Mouse (Mus musculus) liver, embryonic 13.5 days (tissue): ENCODE data around the gene Nrsn2. TPM values are rescaled to one million over a fixed set of nuclear protein-coding genes. Genes with fewer than 3 reads are reported as not detected.

Experiments used
- ATAC-seq: fragments of 200-750 bp; cut with Nextera tagmentation; 2 replicates; pipeline ENCODE4 v1.8.0; 2017; ENCODE audit warnings: low read depth, mild to moderate bottlenecking, moderate number of reproducible peaks, moderate library complexity
- DNase-seq: peaks from one replicate; pipeline ENCODE4 v3.0.0; 2022
- H3K27ac ChIP-seq: fragments of 300-500 bp; sonication (generic); 2 replicates; pipeline ENCODE4 v1.5.1; 2015; ENCODE audit warnings: moderate library complexity, mild to moderate bottlenecking, inconsistent platforms
- H3K27me3 ChIP-seq: fragments of 300-500 bp; sonication (generic); 2 replicates; pipeline ENCODE4 v1.6.1; 2015; ENCODE audit warnings: mild to moderate bottlenecking, inconsistent platforms
- H3K36me3 ChIP-seq: fragments of 300-500 bp; sonication (generic); 2 replicates; pipeline ENCODE4 v1.6.1; 2015; ENCODE audit warnings: mild to moderate bottlenecking, inconsistent platforms
- H3K4me1 ChIP-seq: fragments of 300-500 bp; sonication (generic); replicated peaks from 2 replicates; pipeline ENCODE4 v1.6.1; 2015; ENCODE audit warnings: inconsistent platforms
- H3K4me2 ChIP-seq: fragments of 300-500 bp; sonication (generic); 2 replicates; pipeline ENCODE4 v1.6.1; 2015; ENCODE audit warnings: inconsistent platforms, mild to moderate bottlenecking, moderate library complexity
- H3K4me3 ChIP-seq: fragments of 300-500 bp; sonication (generic); replicated peaks from 2 replicates; pipeline ENCODE4 v1.5.1; 2015; ENCODE audit warnings: mild to moderate bottlenecking, inconsistent platforms
- H3K9ac ChIP-seq: fragments of 300-500 bp; sonication (generic); 2 replicates; pipeline ENCODE4 v1.6.1; 2015; ENCODE audit warnings: mild to moderate bottlenecking, inconsistent platforms
- H3K9me3 ChIP-seq: fragments of 300-500 bp; sonication (generic); replicated peaks from 2 replicates; pipeline ENCODE4 v1.6.1; 2016; ENCODE audit warnings: inconsistent platforms
- WGBS: fragments of 180-500 bp; shearing (Covaris S2); methylation state at CpG from one replicate; pipeline ENCODE4 v1.1.7; 2015; ENCODE audit not compliant: insufficient replicate concordance; 5-methylcytosine and 5-hydroxymethylcytosine counted together
- polyA plus RNA-seq: library from polyadenylated mRNA; unstranded; fragments of >200 nt; fragmentation: Nextera tagmentation; extraction: Ambion mirVana; gene quantifications from 2 replicates; pipeline ENCODE4 v1.2.1, GENCODE M21; 2015

Nrsn2 gene
- polyA plus RNA-seq, 1 experiment from 2014 or later: 0.07 TPM

- peak; percentile 96 for DNase-seq
- Histone ChIP-seq H3K9ac (peak overlapping the region; percentile 60), H3K36me3 (no peaks in the 10 kb centered on the region), H3K4me2 (peak overlapping the region; percentile 77), H3K4me1 (peaks cover 58% of the 10 kb centered on the region), H3K27me3 (no peaks in the 10 kb centered on the region), H3K4me3 (peak overlapping the region; percentile 52), H3K9me3 (no peaks in the 10 kb centered on the region), H3K27ac (peak overlapping the region; percentile 76)
- ATAC-seq: peak; percentile 98
- WGBS: under 1% methylated on average over 19 of the region's 19 CpGs
Measured at GRCm38 (mm10) chr2:152406126-152406525, 29.7 kb upstream of the Nrsn2 start.

GRCm38 (mm10) chr2:152399122-152399542 lies 22.7 kb upstream of the Nrsn2 start:
- Histone ChIP-seq H3K27ac (peak overlapping the region; percentile 95), H3K4me3 (peak overlapping the region; percentile 82), H3K9me3 (no peaks in the 10 kb centered on the region), H3K27me3 (no peaks in the 10 kb centered on the region), H3K9ac (peak overlapping the region; percentile 87), H3K36me3 (no peaks in the 10 kb centered on the region), H3K4me1 (peaks cover 62% of the 10 kb centered on the region), H3K4me2 (peak overlapping the region; percentile 100)
- 4% methylated on average over 13 of the region's 13 CpGs for WGBS
- ATAC-seq (no peak), DNase-seq (no peak)

GRCm38 (mm10) chr2:152398691-152399090 lies 22.3 kb upstream of the Nrsn2 start:
- under 1% methylated on average over 38 of the region's 38 CpGs for WGBS

GRCm38 (mm10) chr2:152397680-152398435 lies 21.4 kb upstream of the Nrsn2 start, which contains the start of gene Sox12:
Gene Sox12 (minus strand): TSS chr2:152398063.
- WGBS: under 1% methylated on average over 95 of the region's 104 CpGs
- H3K9me3 ChIP-seq: no peaks in the 10 kb centered on the region
- DNase-seq (peak; percentile 88), ATAC-seq (peak; percentile 51)
- peak within 1 kb of the TSS; percentile 100 for H3K4me2 ChIP-seq
- H3K4me1 ChIP-seq: peaks cover 61% of the 10 kb centered on the region
- no peaks in the 10 kb centered on the region for H3K27me3 ChIP-seq
- no peaks in the 10 kb centered on the region for H3K36me3 ChIP-seq
- peak within 1 kb of the TSS; percentile 82 for H3K4me3 ChIP-seq
- peak within 1 kb of the TSS; percentile 95 for H3K27ac ChIP-seq
- H3K9ac ChIP-seq: peak within 1 kb of the TSS; percentile 87

More at GRCm38 (mm10) chr2:152398691-152399090, 22.3 kb upstream of the Nrsn2 start:
- Histone ChIP-seq H3K4me3 (peak overlapping the region; percentile 82), H3K27me3 (no peaks in the 10 kb centered on the region), H3K4me2 (peak overlapping the region; percentile 100), H3K36me3 (no peaks in the 10 kb centered on the region), H3K4me1 (peaks cover 62% of the 10 kb centered on the region), H3K27ac (peak overlapping the region; percentile 95), H3K9ac (peak overlapping the region; percentile 87), H3K9me3 (no peaks in the 10 kb centered on the region)
- peak; percentile 82 for ATAC-seq
- DNase-seq: peak; percentile 93

GRCm38 (mm10) chr2:152397004-152397589 lies 20.7 kb upstream of the Nrsn2 start:
- under 1% methylated on average over 75 of the region's 77 CpGs for WGBS
- peak; percentile 10 for ATAC-seq
- Histone ChIP-seq H3K4me1 (peaks cover 61% of the 10 kb centered on the region), H3K4me2 (peak overlapping the region; percentile 100), H3K9ac (peak overlapping the region; percentile 87), H3K4me3 (peak overlapping the region; percentile 82), H3K9me3 (no peaks in the 10 kb centered on the region), H3K36me3 (no peaks in the 10 kb centered on the region), H3K27ac (peak overlapping the region; percentile 95), H3K27me3 (no peaks in the 10 kb centered on the region)
- peak; percentile 71 for DNase-seq

GRCm38 (mm10) chr2:152396110-152397003 lies 19.9 kb upstream of the Nrsn2 start:
- H3K9ac ChIP-seq: peak overlapping the region; percentile 87
- no peaks in the 10 kb centered on the region for H3K9me3 ChIP-seq
- DNase-seq (peak; percentile 82), ATAC-seq (peak; percentile 55)
- no peaks in the 10 kb centered on the region for H3K27me3 ChIP-seq
- H3K36me3 ChIP-seq: no peaks in the 10 kb centered on the region
- H3K4me3 ChIP-seq: peak overlapping the region; percentile 82
- WGBS: under 1% methylated on average over 43 of the region's 46 CpGs
- H3K4me2 ChIP-seq: peak overlapping the region; percentile 100
- peak overlapping the region; percentile 95 for H3K27ac ChIP-seq
- peaks cover 61% of the 10 kb centered on the region for H3K4me1 ChIP-seq

GRCm38 (mm10) chr2:152395271-152395920 lies 19.0 kb upstream of the Nrsn2 start:
- Histone ChIP-seq H3K36me3 (no peaks in the 10 kb centered on the region), H3K4me3 (peak overlapping the region; percentile 82), H3K27me3 (no peaks in the 10 kb centered on the region), H3K9ac (peak overlapping the region; percentile 87; the same call in 1 of the 2 replicates), H3K4me2 (peak overlapping the region; percentile 100), H3K9me3 (no peaks in the 10 kb centered on the region), H3K4me1 (peaks cover 61% of the 10 kb centered on the region), H3K27ac (peak overlapping the region; percentile 95)
- no peak for DNase-seq
- WGBS: 32% methylated on average over 13 of the region's 13 CpGs
- no peak for ATAC-seq

- no peaks in the 10 kb centered on the region for H3K36me3 ChIP-seq
- H3K27me3 ChIP-seq: no peaks in the 10 kb centered on the region
- no peak overlapping the region for H3K4me3 ChIP-seq
- H3K4me1 ChIP-seq: peaks cover 48% of the 10 kb centered on the region
- no peak overlapping the region for H3K4me2 ChIP-seq
- WGBS: 62% methylated on average over 9 of the region's 9 CpGs
- ATAC-seq (no peak), DNase-seq (no peak)
- 0 out of 2 replicates have a peak overlapping the region, but pooled peaks have one; percentile 9 for H3K9ac ChIP-seq
- H3K9me3 ChIP-seq: no peaks in the 10 kb centered on the region
- H3K27ac ChIP-seq: peak overlapping the region; percentile 39; the same call in 1 of the 2 replicates
Measured at GRCm38 (mm10) chr2:152393225-152394017, 17.0 kb upstream of the Nrsn2 start.

GRCm38 (mm10) chr2:152392786-152393185 lies 16.3 kb upstream of the Nrsn2 start:
- no peak for ATAC-seq
- 15% methylated on average over 3 of the region's 3 CpGs for WGBS
- no peak overlapping the region for H3K9ac ChIP-seq
- H3K4me2 ChIP-seq: no peak overlapping the region
- no peak overlapping the region for H3K27ac ChIP-seq
- DNase-seq: no peak
- H3K9me3 ChIP-seq: no peaks in the 10 kb centered on the region
- H3K27me3 ChIP-seq: no peaks in the 10 kb centered on the region
- no peak overlapping the region for H3K4me3 ChIP-seq
- peaks cover 44% of the 10 kb centered on the region for H3K4me1 ChIP-seq
- no peaks in the 10 kb centered on the region for H3K36me3 ChIP-seq

- no peak for DNase-seq
- no peaks in the 10 kb centered on the region for H3K9me3 ChIP-seq
- H3K27me3 ChIP-seq: no peaks in the 10 kb centered on the region
- 64% methylated on average over 4 of the region's 4 CpGs for WGBS
- no peak for ATAC-seq
- H3K36me3 ChIP-seq: no peaks in the 10 kb centered on the region
- H3K27ac ChIP-seq: no peak overlapping the region
- no peak overlapping the region for H3K4me3 ChIP-seq
- H3K4me2 ChIP-seq: no peak overlapping the region
- H3K4me1 ChIP-seq: peaks cover 4% of the 10 kb centered on the region; the same call in 1 of the 2 replicates
- no peak overlapping the region for H3K9ac ChIP-seq
Measured at GRCm38 (mm10) chr2:152384191-152384590, 7.8 kb upstream of the Nrsn2 start.
